Mouse (Mus musculus) MEL (cell line): ENCODE measurements at regions not wholly inside any gene's neighbourhood (a gene's known extent, or its start where the extent isn't known, plus 50 kb on each side); places are given as distances from the start of the nearest gene placed in this dataset.

Experiments
- DNase-seq: peaks from one replicate; pipeline ENCODE4 v3.0.0; 2011; ENCODE audit warnings: low read depth, low spot score
- H3K27ac ChIP-seq: 2 replicates; pipeline ENCODE4 v1.5.1; 2012; ENCODE audit warnings: low read depth, mild to moderate bottlenecking, control low read depth, low read length, moderate library complexity; ENCODE audit not compliant: control insufficient read depth
- H3K27me3 ChIP-seq, 2 experiments: fragments of 150-350 bp in 1 of 2; sonication (generic) in 1 of 2; 2 replicates each; pipeline ENCODE4 v1.6.1; 2012; ENCODE audit warnings: low read length in 2 of 2, mild to moderate bottlenecking in 2 of 2, improper control_type of control experiment in 1 of 2, moderate library complexity in 1 of 2; ENCODE audit not compliant: insufficient read depth in 2 of 2, control insufficient read depth in 1 of 2
- H3K36me3 ChIP-seq, 2 experiments: 2 replicates each; pipeline ENCODE4 v1.6.1; 2012 to 2014; ENCODE audit warnings: low read length in 2 of 2, improper control_type of control experiment in 1 of 2, inconsistent platforms in 1 of 2, mild to moderate bottlenecking in 1 of 2; ENCODE audit not compliant: insufficient read depth in 2 of 2, control insufficient read depth in 1 of 2
- H3K4me1 ChIP-seq, 2 experiments: fragments of 150-350 bp in 1 of 2; sonication (generic) in 1 of 2; 2 replicates each; pipeline ENCODE4 v1.6.1; 2012; ENCODE audit warnings: low read length in 2 of 2, improper control_type of control experiment in 1 of 2, mild to moderate bottlenecking in 1 of 2; ENCODE audit not compliant: insufficient read depth in 2 of 2, control insufficient read depth in 1 of 2
- H3K4me3 ChIP-seq, 2 experiments: fragments of 150-350 bp in 1 of 2; sonication (generic) in 1 of 2; 2 replicates each; pipeline ENCODE4 v1.5.1; 2012; ENCODE audit warnings: low read depth in 2 of 2, low read length in 2 of 2, mild to moderate bottlenecking in 2 of 2, moderate library complexity in 2 of 2, control low read depth in 1 of 2, improper control_type of control experiment in 1 of 2; ENCODE audit not compliant: control insufficient read depth in 1 of 2, insufficient read depth in 1 of 2
- H3K79me2 ChIP-seq: 2 replicates; pipeline ENCODE4 v1.6.1; 2012; ENCODE audit warnings: mild to moderate bottlenecking, low read length, moderate library complexity; ENCODE audit not compliant: control insufficient read depth, poor library complexity, insufficient read depth
- H3K9ac ChIP-seq: 2 replicates; pipeline ENCODE4 v1.6.1; 2012; ENCODE audit warnings: low read depth, mild to moderate bottlenecking, control low read depth, low read length, moderate library complexity; ENCODE audit not compliant: control insufficient read depth, poor library complexity, severe bottlenecking
- H3K9me3 ChIP-seq: fragments of 150-350 bp; sonication (generic); replicated peaks from 2 replicates; pipeline ENCODE4 v1.6.1; 2012; ENCODE audit warnings: mild to moderate bottlenecking, low read length, improper control_type of control experiment, moderate library complexity; ENCODE audit not compliant: insufficient read depth
- BHLHE40 ChIP-seq: IDR thresholded peaks from 2 replicates; pipeline ENCODE4 v1.6.1; 2012; ENCODE audit warnings: low read depth, mild to moderate bottlenecking, inconsistent platforms, low read length, improper control_type of control experiment, borderline replicate concordance
- CHD2 ChIP-seq: IDR thresholded peaks from 2 replicates; pipeline ENCODE4 v1.6.1; 2011; ENCODE audit warnings: low read length, improper control_type of control experiment
- CTCF ChIP-seq, 3 experiments: IDR thresholded peaks in 2 of 3; conservative IDR thresholded peaks in 1 of 3; 2 replicates each; pipeline ENCODE4 v1.5.1; 2011 to 2012; ENCODE audit warnings: low read length in 3 of 3, low read depth in 2 of 3, mild to moderate bottlenecking in 2 of 3, improper control_type of control experiment in 1 of 3, inconsistent platforms in 1 of 3, mixed read lengths in 1 of 3, moderate library complexity in 1 of 3; ENCODE audit not compliant: control insufficient read depth in 1 of 3, insufficient read depth in 1 of 3, poor library complexity in 1 of 3, severe bottlenecking in 1 of 3
- GABPA ChIP-seq: IDR thresholded peaks from 2 replicates; pipeline ENCODE4 v1.6.1; 2012; ENCODE audit warnings: low read depth, mild to moderate bottlenecking, inconsistent platforms, low read length, improper control_type of control experiment, moderate library complexity
- GATA1 ChIP-seq: IDR thresholded peaks from 2 replicates; pipeline ENCODE4 v1.6.1; 2011; ENCODE audit warnings: low read depth, low read length, improper control_type of control experiment
- HCFC1 ChIP-seq: IDR thresholded peaks from 2 replicates; pipeline ENCODE4 v1.6.1; 2012; ENCODE audit warnings: low read depth, mild to moderate bottlenecking, inconsistent platforms, low read length, improper control_type of control experiment, moderate library complexity
- JUND ChIP-seq: IDR thresholded peaks from 2 replicates; pipeline ENCODE4 v1.6.1; 2011; ENCODE audit warnings: low read depth, mild to moderate bottlenecking, improper control_type of control experiment, low read length
- KAT2A ChIP-seq: conservative IDR thresholded peaks from 2 replicates; pipeline ENCODE4 v1.6.1; 2012; ENCODE audit warnings: low read depth, low read length, improper control_type of control experiment, inconsistent platforms
- MAX ChIP-seq: IDR thresholded peaks from 2 replicates; pipeline ENCODE4 v1.6.1; 2011; ENCODE audit warnings: low read length, improper control_type of control experiment
- MAZ ChIP-seq: IDR thresholded peaks from 2 replicates; pipeline ENCODE4 v1.6.1; 2012; ENCODE audit warnings: low read depth, mild to moderate bottlenecking, inconsistent platforms, low read length, improper control_type of control experiment
- MYC ChIP-seq: IDR thresholded peaks from 2 replicates; pipeline ENCODE4 v1.6.1; 2011; ENCODE audit warnings: low read depth, mild to moderate bottlenecking, low read length, improper control_type of control experiment, moderate library complexity
- NELFE ChIP-seq: IDR thresholded peaks from 2 replicates; pipeline ENCODE4 v1.6.1; 2011; ENCODE audit warnings: low read depth, low read length, improper control_type of control experiment
- POLR2A ChIP-seq, 2 experiments: IDR thresholded peaks; 2 replicates each; pipeline ENCODE4 v1.6.1; 2011 to 2012; ENCODE audit warnings: low read length in 2 of 2, mild to moderate bottlenecking in 2 of 2, control low read depth in 1 of 2, improper control_type of control experiment in 1 of 2, low read depth in 1 of 2, moderate library complexity in 1 of 2; ENCODE audit not compliant: control insufficient read depth in 1 of 2, insufficient read depth in 1 of 2, poor library complexity in 1 of 2
- POLR2AphosphoS2 ChIP-seq: IDR thresholded peaks from 2 replicates; pipeline ENCODE4 v1.6.1; 2011; ENCODE audit warnings: low read length, improper control_type of control experiment
- SMC3 ChIP-seq: IDR thresholded peaks from 2 replicates; pipeline ENCODE4 v1.6.1; 2011; ENCODE audit warnings: low read depth, low read length, improper control_type of control experiment
- TBP ChIP-seq: IDR thresholded peaks from 2 replicates; pipeline ENCODE4 v1.8.0; 2011; ENCODE audit warnings: low read depth, low read length, improper control_type of control experiment
- TCF12 ChIP-seq: IDR thresholded peaks from 2 replicates; pipeline ENCODE4 v1.6.1; 2014; ENCODE audit warnings: low read depth, mild to moderate bottlenecking, inconsistent platforms, low read length, improper control_type of control experiment, moderate library complexity
- UBTF ChIP-seq: IDR thresholded peaks from 2 replicates; pipeline ENCODE4 v1.6.1; 2012; ENCODE audit warnings: low read depth, mild to moderate bottlenecking, inconsistent platforms, low read length, improper control_type of control experiment, moderate library complexity, borderline replicate concordance; ENCODE audit not compliant: insufficient read depth
- USF2 ChIP-seq, 2 experiments: IDR thresholded peaks; 2 replicates each; pipeline ENCODE4 v1.6.1; 2011 to 2012; ENCODE audit warnings: improper control_type of control experiment in 2 of 2, low read length in 2 of 2, borderline replicate concordance in 1 of 2, inconsistent platforms in 1 of 2, low read depth in 1 of 2, mild to moderate bottlenecking in 1 of 2; ENCODE audit not compliant: insufficient read depth in 1 of 2
- ZKSCAN1 ChIP-seq: IDR thresholded peaks from 2 replicates; pipeline ENCODE4 v1.6.1; 2012; ENCODE audit warnings: low read depth, mild to moderate bottlenecking, inconsistent platforms, low read length, improper control_type of control experiment, moderate library complexity
- ZNF384 ChIP-seq: IDR thresholded peaks from 2 replicates; pipeline ENCODE4 v1.6.1; 2012; ENCODE audit warnings: low read depth, mild to moderate bottlenecking, inconsistent platforms, low read length, improper control_type of control experiment

DNA sequence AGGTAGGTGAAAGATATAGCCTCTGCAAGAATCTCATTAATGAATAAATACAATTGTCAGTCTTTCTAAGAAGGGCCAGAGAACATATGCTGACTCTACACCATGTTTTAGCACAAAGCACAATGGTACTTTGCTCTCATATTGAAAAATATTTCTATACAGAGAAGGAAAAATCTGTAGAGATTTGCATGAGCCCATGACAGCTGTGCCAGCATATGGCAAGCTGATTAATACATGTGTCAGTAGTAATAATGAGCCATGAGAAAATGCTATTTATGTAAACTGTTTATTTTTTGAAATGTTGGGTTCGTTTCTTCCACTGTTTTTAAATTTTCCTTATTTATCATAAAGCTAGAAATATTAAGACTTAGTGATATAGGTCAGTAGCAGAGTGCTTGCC is 604.5 kb upstream of the Rgs18 start:
- no peak for DNase-seq
- TF ChIP-seq GATA1 = no peak
- TF ChIP-seq GABPA = no peak
- no peak for TF ChIP-seq POLR2A (IDR thresholded peaks at IDR 0.05; ENCODE audit: control insufficient read depth in 1 of 2, insufficient read depth in 1 of 2, low read depth in 1 of 2, low read length in 2 of 2, poor library complexity in 1 of 2)
- TF ChIP-seq, all 39 proteins: peak for 0
- H3K9ac ChIP-seq = no peak overlapping the region
- H3K79me2 ChIP-seq = no peaks in the 10 kb centered on the region
- H3K36me3 ChIP-seq = no peaks in the 10 kb centered on the region
- no peaks in the 10 kb centered on the region for H3K27me3 ChIP-seq
- no peaks in the 10 kb centered on the region for H3K9me3 ChIP-seq
- H3K27ac ChIP-seq = no peak overlapping the region
- no peaks in the 10 kb centered on the region for H3K4me1 ChIP-seq
- no peak overlapping the region for H3K4me3 ChIP-seq

DNA sequence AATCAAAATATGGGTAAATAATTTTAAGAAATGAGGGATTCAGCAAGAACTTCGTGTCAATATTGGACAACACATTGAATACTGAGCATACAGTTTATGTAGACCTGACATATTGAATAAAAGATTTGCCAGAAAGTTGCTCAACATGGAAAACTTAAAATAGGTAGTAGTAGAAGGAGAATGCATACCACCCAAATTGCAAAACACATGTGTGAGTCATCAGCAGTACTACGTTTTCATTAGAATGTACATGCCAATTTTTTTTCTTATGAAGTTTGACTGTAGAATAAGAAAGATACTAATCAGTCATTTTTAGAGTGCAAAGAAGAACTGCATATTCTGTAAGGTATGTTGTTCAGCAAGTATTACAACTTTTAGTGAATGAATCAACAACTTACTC is 601.8 kb upstream of the Rgs18 start:
- Histone ChIP-seq H3K36me3 (no peaks in the 10 kb centered on the region), H3K27ac (no peak overlapping the region), H3K27me3 (no peaks in the 10 kb centered on the region), H3K9ac (no peak overlapping the region), H3K4me3 (no peak overlapping the region), H3K4me1 (no peaks in the 10 kb centered on the region), H3K79me2 (no peaks in the 10 kb centered on the region), H3K9me3 (no peaks in the 10 kb centered on the region)
- DNase-seq = no peak
- TF ChIP-seq ZKSCAN1 (no peak), SMC3 (no peak), GABPA (no peak), UBTF (no peak), CHD2 (no peak), MAX (no peak), POLR2A (IDR thresholded peaks at IDR 0.05; ENCODE audit: control insufficient read depth in 1 of 2, insufficient read depth in 1 of 2, low read depth in 1 of 2, low read length in 2 of 2, poor library complexity in 1 of 2) (no peak), BHLHE40 (no peak), HCFC1 (no peak), CTCF (IDR thresholded peaks at IDR 0.05 in 2 of 3, conservative IDR thresholded peaks at IDR 0.05 in 1 of 3; ENCODE audit: control insufficient read depth in 1 of 3, insufficient read depth in 1 of 3, low read depth in 2 of 3, low read length in 3 of 3, poor library complexity in 1 of 3, severe bottlenecking in 1 of 3) (no peak), TBP (no peak), TCF12 (no peak), ZNF384 (no peak), POLR2AphosphoS2 (no peak), JUND (no peak), NELFE (no peak), KAT2A (no peak), USF2 (IDR thresholded peaks at IDR 0.05; ENCODE audit: borderline replicate concordance in 1 of 2, insufficient read depth in 1 of 2, low read depth in 1 of 2, low read length in 2 of 2) (no peak), MAZ (no peak), MYC (no peak)
